Mouse (Mus musculus) mature B cell (primary cell): ENCODE data around the gene Suz12.

Experiments used
- in situ Hi-C: fragments of 300-500 bp; cut with MboI; formaldehyde crosslinking; loops from 2 replicates; pipeline ENCODE4 v1.14.3; 2019

Gene Suz12

DNA sequence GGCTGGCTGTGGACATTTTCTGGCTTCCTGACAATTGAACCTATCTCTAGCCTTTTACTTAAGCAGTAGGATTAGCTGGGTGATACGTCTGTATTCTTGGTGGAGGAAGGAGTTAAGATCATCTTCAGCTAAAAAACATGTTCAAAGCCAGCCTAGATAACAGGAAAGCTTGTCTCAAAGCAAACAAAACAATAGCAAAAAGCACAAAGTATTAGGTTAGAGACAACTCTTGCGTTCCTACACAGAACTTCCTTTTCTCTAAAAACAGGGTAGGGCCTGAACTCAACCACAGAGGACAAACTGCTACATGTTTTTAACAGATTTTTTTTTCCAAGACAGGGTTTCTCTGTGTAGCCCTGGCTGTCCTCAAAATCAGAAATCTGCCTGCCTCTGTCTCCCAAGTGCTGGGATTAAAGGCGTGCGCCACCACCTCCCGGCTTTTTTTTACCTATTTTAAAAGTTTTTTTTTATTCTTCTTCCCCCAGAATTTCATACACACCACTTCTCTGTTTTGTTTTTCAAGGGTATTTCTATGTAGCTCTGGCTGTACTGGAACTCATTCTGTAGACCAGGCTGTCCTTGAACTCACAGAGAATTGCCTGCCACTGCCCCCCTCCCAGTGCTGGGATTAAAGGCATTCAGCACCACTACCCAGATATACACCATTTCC, 82.8 kb downstream of the Suz12 start:
- in situ Hi-C loops, result no loop called here

- in situ Hi-C loops, result no loop called here
Observed at GRCm38 (mm10) chr11:80077784-80078545, 85.1 kb downstream of the Suz12 start.

- in situ Hi-C loops, result no loop called here
Observed at GRCm38 (mm10) chr11:80078831-80079230, 85.9 kb downstream of the Suz12 start.

GRCm38 (mm10) chr11:80079751-80080150, 86.8 kb downstream of the Suz12 start:
- in situ Hi-C loops, result no loop called here

GRCm38 (mm10) chr11:80080381-80080825, 87.5 kb downstream of the Suz12 start:
- in situ Hi-C loops, result no loop called here

GRCm38 (mm10) chr11:80080826-80081728, 88.2 kb downstream of the Suz12 start, which contains the start of gene Crlf3:
Gene Crlf3 (minus strand): TSS chr11:80080991.
- in situ Hi-C loops, result no loop called here

DNA sequence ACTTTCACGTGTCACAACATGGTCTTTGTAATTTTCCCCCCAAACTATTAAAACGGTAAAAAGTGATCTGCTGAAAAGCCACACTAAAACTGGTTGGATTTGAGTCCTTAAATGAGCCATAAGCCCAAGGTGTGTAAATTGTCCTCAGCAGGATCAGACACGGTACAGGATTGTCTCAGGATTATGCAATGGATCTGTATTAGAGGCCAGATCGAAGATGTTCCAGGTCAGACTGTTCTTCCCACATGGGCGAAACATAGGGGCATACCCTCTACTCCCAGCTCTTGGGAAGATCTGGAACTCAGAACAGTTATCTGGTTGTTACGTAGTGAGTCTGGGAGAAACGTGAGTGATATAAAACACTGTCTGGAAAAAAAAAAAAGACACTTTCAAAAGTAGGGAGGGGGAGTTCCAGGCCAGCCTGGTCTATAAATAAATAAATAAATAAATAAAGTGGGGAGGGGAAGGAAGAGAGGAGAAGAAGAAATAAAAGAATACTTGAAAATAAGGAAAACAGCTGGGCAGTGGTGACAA, 88.9 kb downstream of the Suz12 start:
- in situ Hi-C loops, result no loop called here
